Mouse (Mus musculus) heart, postnatal 36 days (tissue): ENCODE measurements at regions not wholly inside any gene's neighbourhood (a gene's known extent, or its start where the extent isn't known, plus 50 kb on each side); places are given as distances from the start of the nearest gene placed in this dataset.

ENCODE experiments used
- DNase-seq, 2 experiments: peaks; one replicate each; pipeline ENCODE4 v3.0.0; 2021 to 2022
- intact Hi-C: fragments of 180-260 bp; cut with DNase I; formaldehyde crosslinking; loops from one replicate; pipeline ENCODE4 v1.15.1; 2025

DNA sequence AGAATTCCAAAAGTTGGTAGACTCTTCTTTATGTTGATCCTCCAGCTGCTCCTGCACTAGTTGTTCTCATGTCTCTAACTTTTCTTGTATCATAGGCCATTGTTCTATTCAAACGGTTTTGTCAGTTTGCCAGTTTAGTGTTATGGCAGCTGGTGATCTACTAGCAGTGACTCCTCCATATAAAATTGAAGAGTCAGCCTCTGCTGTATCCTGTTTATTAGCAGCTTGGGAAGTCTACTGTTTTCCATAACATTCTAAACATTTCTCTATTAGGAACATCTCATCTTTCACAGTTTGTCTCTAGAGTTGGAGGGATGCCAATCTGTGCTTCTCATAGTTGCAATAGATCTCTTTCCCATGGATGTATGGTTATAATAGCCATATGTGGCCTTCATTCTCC is 58.6 kb downstream of the Drd1 start:
- DNase-seq: no peak
- intact Hi-C loops: no loop called here

DNA sequence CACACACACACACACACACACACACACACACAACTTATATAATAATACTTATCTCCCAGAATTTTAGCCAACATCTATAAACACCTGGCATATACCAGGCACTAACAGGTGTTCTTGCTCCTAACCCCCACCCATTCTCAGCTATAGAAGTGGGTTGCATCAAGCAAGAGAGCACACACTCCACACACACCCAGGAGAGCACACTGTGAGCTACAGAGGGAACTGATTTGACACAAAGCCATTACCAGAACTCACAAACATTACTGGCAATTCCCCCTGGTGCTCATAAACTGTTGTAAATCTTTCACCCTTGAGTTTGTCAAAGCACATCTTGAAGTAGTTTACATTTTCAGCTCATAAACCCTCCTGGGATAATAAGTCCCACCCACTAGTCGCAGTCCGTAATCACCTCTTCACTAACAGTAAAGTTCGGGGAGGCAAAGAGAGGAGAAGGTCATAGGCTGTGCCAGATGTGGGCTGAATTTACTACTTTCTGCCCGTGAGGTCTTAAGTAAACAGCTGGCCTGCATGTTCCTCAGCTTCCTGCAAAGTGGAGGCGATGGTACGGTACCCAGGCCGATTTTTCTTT is 62.5 kb downstream of the Drd1 start:
- DNase-seq: no peak
- intact Hi-C loops: no loop called here

DNA sequence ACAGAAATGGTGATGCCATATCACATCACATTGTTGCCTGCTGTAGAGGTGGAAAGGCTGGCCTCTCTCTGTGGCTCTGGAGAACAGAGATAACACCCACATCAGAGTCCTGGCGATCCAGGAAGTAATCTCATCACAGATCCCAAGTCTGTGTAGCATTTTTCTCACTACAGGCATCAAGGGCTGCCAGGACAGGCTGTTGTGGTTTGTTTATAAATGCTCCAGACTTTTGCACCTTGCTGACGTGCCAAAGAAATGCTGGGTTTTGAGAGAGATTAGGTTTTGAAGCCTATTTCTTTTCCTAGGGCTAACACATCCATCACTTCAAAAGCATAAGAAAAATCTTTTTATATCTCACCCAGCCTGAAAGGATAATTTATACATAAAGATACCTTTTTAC is 76.3 kb downstream of the Drd1 start:
- DNase-seq: no peak
- intact Hi-C loops: no loop called here

- no peak for DNase-seq
- intact Hi-C loops: no loop called here
Measured at GRCm38 (mm10) chr13:53969421-53969820, 86.1 kb downstream of the Drd1 start.

- intact Hi-C loops: no loop called here
- DNase-seq: no peak
Measured at GRCm38 (mm10) chr13:53956167-53956566, 99.3 kb downstream of the Drd1 start.

- peak in 1 of 2 experiments; percentile 7 for DNase-seq
- intact Hi-C loops: loop anchor here (5.0 kb wide), 1 partner anchor 41 kb away; no protein-coding TSS in a partner anchor
Measured at GRCm38 (mm10) chr13:53948056-53948455, 107.4 kb downstream of the Drd1 start.

- intact Hi-C loops: loop anchor here (5.0 kb wide), 1 partner anchor 38 kb away; no protein-coding TSS in a partner anchor
- peak in 1 of 2 experiments; percentile 4 for DNase-seq
Measured at GRCm38 (mm10) chr13:53945681-53946080, 109.8 kb downstream of the Drd1 start.

DNA sequence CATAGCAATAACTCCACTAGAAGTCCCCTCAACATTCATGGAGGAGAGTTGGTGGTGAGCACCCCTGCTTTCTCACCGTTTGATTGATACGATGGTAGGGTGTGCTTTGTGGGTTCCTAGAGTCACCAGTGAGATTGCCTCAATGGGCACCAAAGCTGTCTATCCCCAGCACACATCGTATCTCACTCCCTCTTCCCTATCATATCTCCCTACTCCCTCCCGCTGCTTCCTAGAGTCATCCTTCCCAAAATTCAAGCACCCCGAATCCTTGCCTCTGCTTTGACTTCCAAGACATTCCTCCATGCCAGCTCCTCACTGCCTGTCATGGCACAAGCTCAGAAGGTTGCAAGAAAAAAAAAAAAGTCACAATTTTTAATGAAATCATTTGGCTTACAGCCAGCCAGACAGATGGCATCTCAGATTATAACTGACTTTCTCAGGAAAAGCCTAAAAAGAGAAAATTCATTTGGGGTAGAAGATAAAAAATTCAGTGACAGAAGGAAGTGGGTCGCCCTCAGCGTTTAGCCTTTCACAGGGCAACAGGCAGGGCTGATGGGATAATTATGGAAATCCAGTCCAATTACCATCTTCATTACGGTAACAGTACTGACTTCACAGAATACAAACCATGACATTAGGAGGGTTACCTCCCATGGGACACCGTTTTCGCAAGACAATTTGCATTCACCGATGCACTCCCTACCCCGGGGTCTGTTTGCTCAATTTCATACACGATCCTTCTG is 114.3 kb downstream of the Drd1 start:
- intact Hi-C loops: no loop called here
- DNase-seq: no peak

DNA sequence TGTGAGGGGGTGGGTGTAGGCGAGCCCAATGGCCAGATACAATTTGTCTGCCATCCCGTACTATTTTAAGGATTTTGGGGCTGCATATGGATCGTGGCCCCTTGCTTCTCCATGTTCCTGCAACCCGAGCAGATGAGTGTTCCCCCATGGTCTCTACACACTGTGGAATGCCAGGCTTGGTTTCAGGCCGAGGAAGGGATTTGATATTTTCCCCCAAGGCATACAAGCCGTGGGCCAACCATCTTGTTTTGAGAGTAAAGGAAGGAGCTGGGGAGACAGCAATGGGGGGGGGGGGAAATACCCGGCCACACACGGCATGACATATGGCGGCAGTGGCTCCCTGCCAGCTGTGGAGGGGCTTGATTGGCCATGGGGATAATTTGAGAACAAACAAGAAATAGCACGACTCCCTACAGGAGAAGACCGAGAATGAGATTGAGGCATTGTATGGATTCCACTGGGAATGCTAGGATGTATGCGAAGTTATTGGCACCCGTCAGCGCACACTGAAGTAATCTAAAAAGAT is 120.3 kb downstream of the Drd1 start:
- intact Hi-C loops: no loop called here
- DNase-seq: no peak

DNA sequence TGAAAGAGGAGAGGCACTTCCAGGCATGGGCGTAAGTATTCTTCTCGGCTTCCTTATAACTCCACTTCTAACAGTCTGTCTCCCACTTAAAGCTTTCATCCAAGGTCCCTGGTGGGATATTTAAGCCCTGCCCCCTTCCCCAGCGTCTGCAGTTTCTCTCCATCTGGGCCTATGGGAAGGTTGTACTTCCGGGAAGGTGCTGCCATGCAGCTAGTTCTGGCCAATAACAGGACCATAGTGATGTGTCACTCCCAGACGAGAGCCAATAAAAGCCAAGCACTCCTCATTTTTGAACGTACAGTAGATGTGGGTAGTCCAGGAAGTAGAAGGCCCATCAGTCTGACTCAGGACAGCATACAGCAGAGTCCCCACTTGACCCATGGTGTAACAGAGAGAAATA is 121.0 kb downstream of the Drd1 start:
- no peak for DNase-seq
- intact Hi-C loops: no loop called here

- intact Hi-C loops: no loop called here
- DNase-seq: no peak
Measured at GRCm38 (mm10) chr13:53926128-53926527, 129.4 kb downstream of the Drd1 start.

- DNase-seq: no peak
- intact Hi-C loops: no loop called here
Measured at GRCm38 (mm10) chr13:53924433-53924832, 131.1 kb downstream of the Drd1 start.

DNA sequence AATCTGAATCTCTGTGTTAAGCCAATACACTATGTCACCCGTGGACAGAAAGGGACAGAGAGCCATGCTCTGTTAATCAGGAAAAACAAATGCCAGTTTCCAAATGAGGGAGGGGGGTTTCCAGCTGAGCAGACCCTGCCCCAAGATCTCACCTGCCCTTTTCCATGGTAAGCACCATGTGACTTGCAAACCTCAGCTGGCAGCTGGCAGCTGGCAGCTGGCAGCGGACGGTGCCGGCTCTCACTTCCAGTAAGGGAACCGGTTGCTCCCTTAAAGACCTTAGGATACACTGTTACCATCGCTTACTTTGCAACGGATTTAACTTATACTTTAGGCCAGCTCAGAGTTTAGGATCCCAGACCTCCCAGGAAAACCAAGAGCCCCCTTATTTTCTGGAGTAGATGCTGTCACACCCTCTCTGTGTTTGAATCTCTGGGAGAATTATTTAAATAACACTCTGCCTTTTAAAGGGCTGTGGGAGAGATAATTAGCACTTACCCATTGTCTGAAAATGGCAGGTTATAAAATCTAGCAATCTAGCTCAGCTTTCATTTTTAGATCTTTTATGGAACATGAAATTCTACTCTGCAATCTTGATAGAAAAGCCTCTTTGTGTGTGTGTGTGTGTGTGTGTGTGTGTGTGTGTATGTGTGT is 131.7 kb downstream of the Drd1 start:
- no peak for DNase-seq
- intact Hi-C loops: no loop called here

DNA sequence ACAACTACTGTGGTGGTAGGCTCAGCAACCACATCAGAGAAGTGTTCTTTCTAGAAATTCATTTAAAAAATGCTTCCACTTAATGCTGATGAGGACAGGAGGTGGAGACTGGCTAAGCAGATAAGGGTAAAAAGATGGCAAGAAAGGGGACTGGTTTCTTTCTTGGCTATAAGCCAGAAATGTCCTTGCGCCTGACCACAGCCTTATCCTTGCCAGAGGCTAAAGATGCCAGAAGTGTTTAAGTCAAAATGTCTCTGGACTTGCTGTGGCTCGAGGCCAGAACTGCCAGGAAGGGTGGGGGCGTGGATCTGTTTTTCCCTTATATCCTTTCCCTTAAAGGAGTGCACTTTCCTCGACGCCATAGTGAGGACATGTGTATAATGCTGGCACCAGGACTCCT is 133.7 kb downstream of the Drd1 start:
- DNase-seq: no peak
- intact Hi-C loops: no loop called here

DNA sequence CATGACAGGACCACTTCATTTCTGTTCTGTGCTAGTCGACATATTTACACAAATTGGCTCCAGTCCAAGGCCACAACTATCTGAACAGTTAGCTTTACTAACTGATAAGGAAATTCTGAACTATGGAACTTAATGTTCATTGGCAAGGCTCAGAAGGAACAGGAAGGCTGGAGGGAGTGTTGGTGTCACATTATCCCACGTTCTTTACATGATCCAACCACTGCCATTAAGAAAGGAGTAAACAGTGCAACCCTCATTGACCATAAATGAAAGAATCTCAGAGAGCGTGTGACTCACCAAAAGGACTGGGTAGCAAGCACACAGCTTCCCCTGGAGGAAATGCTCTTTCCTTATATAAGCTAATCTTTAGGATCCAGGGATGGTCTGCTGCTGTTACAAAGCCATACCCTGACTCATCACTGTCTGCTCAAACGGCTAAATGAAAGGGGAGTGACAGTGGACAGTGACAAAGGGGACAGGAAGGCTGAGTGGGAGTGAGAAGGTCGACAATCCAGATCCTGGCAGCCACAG is 135.6 kb downstream of the Drd1 start:
- no peak for DNase-seq
- intact Hi-C loops: no loop called here

GRCm38 (mm10) chr13:53915456-53915855 is 140.0 kb downstream of the Drd1 start:
- intact Hi-C loops: no loop called here
- no peak for DNase-seq

GRCm38 (mm10) chr13:53914434-53914833 is 141.1 kb downstream of the Drd1 start:
- intact Hi-C loops: no loop called here

GRCm38 (mm10) chr13:53913501-53913900 is 142.0 kb downstream of the Drd1 start:
- DNase-seq: no peak
- intact Hi-C loops: no loop called here

More at GRCm38 (mm10) chr13:53914434-53914833, 141.1 kb downstream of the Drd1 start:
- no peak for DNase-seq

DNA sequence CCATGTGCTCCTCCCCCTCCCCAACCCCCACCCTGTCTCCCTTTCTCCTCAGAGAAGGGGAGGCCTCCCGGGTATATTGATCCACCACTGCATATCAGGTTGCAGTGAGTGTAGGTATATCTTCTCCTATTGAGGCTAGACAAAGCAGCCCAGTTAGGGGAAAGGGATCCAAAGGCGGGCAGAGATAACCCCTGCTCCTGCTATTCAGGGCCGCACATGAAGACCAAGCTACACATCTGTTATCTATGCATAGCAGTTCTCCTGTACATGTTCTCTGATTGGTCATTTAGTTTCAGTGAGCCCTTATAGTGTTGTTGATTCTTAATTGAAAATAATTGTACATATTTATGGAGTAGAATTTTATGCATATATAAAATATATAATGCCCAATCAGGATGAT is 143.7 kb downstream of the Drd1 start:
- intact Hi-C loops: no loop called here
- no peak for DNase-seq

DNA sequence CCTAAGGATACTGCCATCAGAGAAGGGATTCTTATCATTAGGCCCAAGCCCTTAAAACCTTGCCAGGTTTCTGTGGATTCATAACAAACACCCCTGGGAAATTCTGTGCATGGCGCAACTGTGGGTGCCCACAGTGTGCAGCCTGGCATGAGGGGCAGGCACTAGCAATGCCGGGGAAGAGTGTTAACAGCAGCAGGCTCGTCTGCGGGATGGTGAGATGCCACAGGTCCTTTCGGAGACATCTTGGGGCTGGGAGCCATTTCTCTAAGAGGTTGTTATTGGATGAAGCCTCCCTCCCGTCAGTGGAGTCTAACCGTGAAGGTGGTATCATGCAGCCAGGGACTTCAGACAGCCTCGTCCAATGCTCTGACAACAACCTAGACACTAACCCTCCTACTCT is 144.2 kb downstream of the Drd1 start:
- intact Hi-C loops: no loop called here
- no peak for DNase-seq

GRCm38 (mm10) chr13:53910251-53910650 is 145.3 kb downstream of the Drd1 start:
- intact Hi-C loops: no loop called here
- DNase-seq: no peak
